Mouse (Mus musculus) myocyte (in vitro differentiated cells): ENCODE measurements at regions not wholly inside any gene's neighbourhood (a gene's known extent, or its start where the extent isn't known, plus 50 kb on each side); places are given as distances from the start of the nearest gene placed in this dataset.

Source experiments
- POLR2AphosphoS2 ChIP-seq: IDR thresholded peaks from one replicate; pipeline ENCODE4 v1.6.1; 2011; ENCODE audit warnings: low read depth, control low read depth; ENCODE audit not compliant: insufficient read length
- SRF ChIP-seq: IDR thresholded peaks from one replicate; pipeline ENCODE4 v1.6.1; 2011; ENCODE audit warnings: low read depth; ENCODE audit not compliant: control insufficient read depth, insufficient read length

GRCm38 (mm10) chr2:114438048-114438447 is 216.7 kb downstream of the Dph6 start:
- TF ChIP-seq POLR2AphosphoS2, result no peak
- TF ChIP-seq SRF, result no peak
